In the genomic region with DNA sequence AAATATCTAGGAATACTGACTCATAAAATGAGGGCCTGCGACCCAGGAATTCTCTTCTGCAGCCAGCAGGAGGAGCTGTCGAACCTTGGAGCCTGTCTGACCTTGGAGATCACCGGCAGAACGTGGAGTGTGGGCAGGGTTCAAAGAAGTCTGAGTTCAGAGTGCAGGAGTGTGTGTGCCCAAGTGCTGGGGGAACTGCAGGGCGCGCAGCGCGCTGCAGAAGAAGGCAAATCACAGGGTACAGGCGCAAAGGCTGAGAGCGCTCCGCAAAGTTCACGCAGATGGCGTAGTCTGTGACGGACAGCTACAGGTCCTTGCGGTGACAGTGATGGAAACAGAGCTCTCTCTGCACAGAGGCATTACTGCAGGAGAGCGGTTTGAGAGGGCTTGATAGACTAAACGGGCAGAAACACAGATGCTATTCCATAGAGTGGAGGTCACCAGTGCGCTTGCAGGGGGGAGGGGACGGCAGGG, we compare ENCODE assay signal across 8 mouse cellular contexts. TPM values are rescaled to one million over a fixed set of nuclear protein-coding genes. Genes with fewer than 3 reads are reported as not detected.
A peak's percentile ranks its signal among the peaks of the same experiment; 100 is the strongest.
DNase-seq lines count a peak whose midpoint lies in the region; ATAC-seq lines count a peak whose summit lies in the region.

No protein-coding gene starts in this region.

- no peaks in the 10 kb centered on the region for H3K36me3 ChIP-seq in hindbrain, embryonic 14.5 days (replicated peaks; ENCODE audit: control insufficient read depth, insufficient read depth)
- H3K36me3 ChIP-seq in macrophage (ENCODE audit: inconsistent target) = no peaks in the 10 kb centered on the region

- H3K4me1 ChIP-seq in hindbrain, embryonic 14.5 days (replicated peaks; ENCODE audit: control insufficient read depth, insufficient read depth, low read length) = 0 out of 2 replicates have a peak, but pooled peaks cover 4% of the 10 kb centered on the region

- peak overlapping the region; percentile 5; the same call in 1 of the 2 replicates for H3K9ac ChIP-seq in hindbrain, embryonic 14.5 days

- peak overlapping the region; percentile 25 for H3K4me3 ChIP-seq in hindbrain, embryonic 14.5 days (replicated peaks; ENCODE audit: low read length)
- H3K4me3 ChIP-seq in macrophage (ENCODE audit: inconsistent target) = peak overlapping the region; percentile 13; the same call in 1 of the 2 replicates

- WGBS in hindbrain, embryonic 14.5 days = under 1% methylated on average over 19 of the region's 19 CpGs
- 5% methylated on average over 19 of the region's 19 CpGs for WGBS in macrophage (ENCODE audit: missing documents)

- H3K79me2 ChIP-seq in macrophage (ENCODE audit: inconsistent target) = no peaks in the 10 kb centered on the region

- peak; percentile 57; the same call in 1 of the 2 replicates for ATAC-seq in hindbrain, embryonic 14.5 days (ENCODE audit: low FRiP score)

- DNase-seq in WW6 (ENCODE audit: low read depth, low spot score) = peak; percentile 77
- DNase-seq in cerebellum, postnatal 14 days = peak; percentile 87 to 88
- peak; percentile 38 to 64 for DNase-seq in frontal cortex, postnatal 25 days (ENCODE audit: low spot score in 2 of 2)
- peak; percentile 79 for DNase-seq in hindbrain, embryonic 14.5 days (ENCODE audit: low spot score)
- DNase-seq in left cerebral cortex, adult 11 months (ENCODE audit: low spot score) = peak; percentile 36
- peak; percentile 86 for DNase-seq in retina, postnatal 1 day
- peak; percentile 87 for DNase-seq in thymus, postnatal 4 days

- H3K27me3 ChIP-seq in hindbrain, embryonic 14.5 days (ENCODE audit: control insufficient read depth, insufficient read depth, low read length) = no peaks in the 10 kb centered on the region

- H3K27ac ChIP-seq in hindbrain, embryonic 14.5 days = no peak overlapping the region
- no peak overlapping the region for H3K27ac ChIP-seq in macrophage

- H3K4me2 ChIP-seq in hindbrain, embryonic 14.5 days (replicated peaks) = peak overlapping the region; percentile 70

- H3K9me3 ChIP-seq in hindbrain, embryonic 14.5 days (ENCODE audit: control insufficient read depth, low read length) = no peaks in the 10 kb centered on the region

RNA-seq across cellular contexts. Expression of a gene that starts 8.4 kb away (rescaled TPM):
- polyA plus RNA-seq in hindbrain, embryonic 14.5 days (2014; fragmentation: Nextera tagmentation; extraction: Ambion mirVana) = not detected in 2 replicates
- total RNA-seq in macrophage (2018; cell fraction: chromatin; rRNA removed) = not detected
- total RNA-seq in macrophage (2018; cell fraction: cytosol; rRNA removed) = not detected
- not detected for total RNA-seq in macrophage (2018; cell fraction: nucleus; rRNA removed)
- polyA plus RNA-seq in macrophage (2018) = not detected in 3 replicates

RNA-seq across cellular contexts. Expression of a gene that starts 12.0 kb away (rescaled TPM):
- 0.60 and 1.4 TPM in 2 replicates for polyA plus RNA-seq in hindbrain, embryonic 14.5 days (2014; fragmentation: Nextera tagmentation; extraction: Ambion mirVana)
- total RNA-seq in macrophage (2018; cell fraction: chromatin; rRNA removed) = under 1 TPM in 1 of 26 experiments, not detected in 25; 0.29 TPM
- total RNA-seq in macrophage (2018; cell fraction: cytosol; rRNA removed) = under 1 TPM in 1 of 26 experiments, not detected in 25; 0.14 TPM
- total RNA-seq in macrophage (2018; cell fraction: nucleus; rRNA removed) = 1 to 10 TPM in 1 of 26 experiments, under 1 TPM in 1, not detected in 24; 0.35 to 1.6 TPM
- polyA plus RNA-seq in macrophage (2018) = not detected in 3 replicates

RNA-seq across cellular contexts. Expression of a gene that starts 26.6 kb away (rescaled TPM):
- 44.4 and 47.5 TPM in 2 replicates for polyA plus RNA-seq in hindbrain, embryonic 14.5 days (2014; fragmentation: Nextera tagmentation; extraction: Ambion mirVana)
- total RNA-seq in macrophage (2018; cell fraction: chromatin; rRNA removed) = 10 to 100 TPM in 21 of 26 experiments, 1 to 10 TPM in 5; 4.8 to 63.7 (median 24.2) TPM
- 10 to 100 TPM in 2 of 26 experiments, 1 to 10 TPM in 24; 4.3 to 12.6 (median 7.9) TPM for total RNA-seq in macrophage (2018; cell fraction: cytosol; rRNA removed)
- 10 to 100 TPM in 18 of 26 experiments, 1 to 10 TPM in 8; 1.8 to 43.3 (median 15.4) TPM for total RNA-seq in macrophage (2018; cell fraction: nucleus; rRNA removed)
- 4.8 to 16.9 TPM (median 7.6 TPM) in 3 replicates for polyA plus RNA-seq in macrophage (2018)

RNA-seq across cellular contexts. Expression of a gene that starts 26.9 kb away (rescaled TPM):
- 177 and 185 TPM in 2 replicates for polyA plus RNA-seq in hindbrain, embryonic 14.5 days (2014; fragmentation: Nextera tagmentation; extraction: Ambion mirVana)
- total RNA-seq in macrophage (2018; cell fraction: chromatin; rRNA removed) = 100 to 1,000 TPM in 10 of 26 experiments, 10 to 100 TPM in 16; 28.9 to 116 (median 90.9) TPM
- total RNA-seq in macrophage (2018; cell fraction: cytosol; rRNA removed) = 100 to 1,000 TPM in 5 of 26 experiments, 10 to 100 TPM in 21; 63.6 to 113 (median 82.2) TPM
- total RNA-seq in macrophage (2018; cell fraction: nucleus; rRNA removed) = 100 to 1,000 TPM in 3 of 26 experiments, 10 to 100 TPM in 23; 38.2 to 110 (median 77.6) TPM
- polyA plus RNA-seq in macrophage (2018) = 77.6 to 104 TPM (median 78.6 TPM) in 3 replicates

RNA-seq across cellular contexts. Expression of a gene that starts 32.5 kb away (rescaled TPM):
- 8.2 and 9.2 TPM in 2 replicates for polyA plus RNA-seq in hindbrain, embryonic 14.5 days (2014; fragmentation: Nextera tagmentation; extraction: Ambion mirVana)
- 10 to 100 TPM in 24 of 26 experiments, 1 to 10 TPM in 2; 9.5 to 26.3 (median 16.0) TPM for total RNA-seq in macrophage (2018; cell fraction: chromatin; rRNA removed)
- 1 to 10 TPM; 3.7 to 9.5 (median 5.8) TPM for total RNA-seq in macrophage (2018; cell fraction: cytosol; rRNA removed)
- 10 to 100 TPM in 24 of 26 experiments, 1 to 10 TPM in 2; 8.4 to 25.0 (median 13.3) TPM for total RNA-seq in macrophage (2018; cell fraction: nucleus; rRNA removed)
- polyA plus RNA-seq in macrophage (2018) = 6.3 to 9.2 TPM (median 7.2 TPM) in 3 replicates

Comparison
In these comparisons a context has a peak if more than half of its experiments do, and no peak if none do; other contexts are left out.
1. DNase-seq: peak in every context shown above with its lines; median percentile 88 in cerebellum, postnatal 14 days; 87 in thymus, postnatal 4 days; 86 in retina, postnatal 1 day; 79 in hindbrain, embryonic 14.5 days; 77 in WW6; 51 in frontal cortex, postnatal 25 days; 36 in left cerebral cortex, adult 11 months.